Mouse (Mus musculus) heart, adult 2 months (tissue): ENCODE data around the gene Slc38a8.

ENCODE experiments used
- CTCF ChIP-seq: fragments of 200-600 bp; IDR thresholded peaks from 2 replicates; pipeline ENCODE4 v1.8.1; 2022; ENCODE audit warnings: antibody characterized with exemption, mild to moderate bottlenecking, moderate library complexity
- EP300 ChIP-seq: fragments of 200-500 bp; IDR thresholded peaks from 2 replicates; pipeline ENCODE4 v1.6.1; 2011; ENCODE audit warnings: low read depth, low read length, control low read depth; ENCODE audit not compliant: insufficient read depth
- POLR2A ChIP-seq: fragments of 200-500 bp; IDR thresholded peaks from 2 replicates; pipeline ENCODE4 v1.6.1; 2011; ENCODE audit warnings: mild to moderate bottlenecking, low read depth, low read length, control low read depth; ENCODE audit not compliant: insufficient read depth

GRCm38 (mm10) chr8:119451131-119451530, 50.4 kb downstream of the Slc38a8 start:
- no peak for TF ChIP-seq POLR2A
- no peak for TF ChIP-seq CTCF
- TF ChIP-seq EP300 = no peak
